Mouse (Mus musculus): ENCODE data around the gene Spag6.

- no peak for TF ChIP-seq POLR2A (IDR thresholded peaks at IDR 0.05; ENCODE audit: control insufficient read depth in 1 of 2, insufficient read depth in 1 of 2, low read depth in 1 of 2, low read length in 2 of 2, poor library complexity in 1 of 2)
- no peak for TF ChIP-seq CTCF (IDR thresholded peaks at IDR 0.05 in 2 of 3, conservative IDR thresholded peaks at IDR 0.05 in 1 of 3; ENCODE audit: control insufficient read depth in 1 of 3, insufficient read depth in 1 of 3, low read depth in 2 of 3, low read length in 3 of 3, poor library complexity in 1 of 3, severe bottlenecking in 1 of 3)
- TF ChIP-seq USF1 (IDR thresholded peaks at IDR 0.05; ENCODE audit: low read depth, low read length) = no peak
- TF ChIP-seq CHD2 (IDR thresholded peaks at IDR 0.05; ENCODE audit: low read length) = no peak
Measured at GRCm38 (mm10) chr2:18764846-18765245, 71.0 kb downstream of the Spag6 start.

Data from MEL (cell line).